Mouse (Mus musculus): ENCODE measurements at regions not wholly inside any gene's neighbourhood (a gene's known extent, or its start where the extent isn't known, plus 50 kb on each side); places are given as distances from the start of the nearest gene placed in this dataset.
"Not testable (repeated sequence)": the region's sequence is repeated elsewhere in the genome, so short reads cannot be mapped to it uniquely, and the experiment has no call there.

DNA sequence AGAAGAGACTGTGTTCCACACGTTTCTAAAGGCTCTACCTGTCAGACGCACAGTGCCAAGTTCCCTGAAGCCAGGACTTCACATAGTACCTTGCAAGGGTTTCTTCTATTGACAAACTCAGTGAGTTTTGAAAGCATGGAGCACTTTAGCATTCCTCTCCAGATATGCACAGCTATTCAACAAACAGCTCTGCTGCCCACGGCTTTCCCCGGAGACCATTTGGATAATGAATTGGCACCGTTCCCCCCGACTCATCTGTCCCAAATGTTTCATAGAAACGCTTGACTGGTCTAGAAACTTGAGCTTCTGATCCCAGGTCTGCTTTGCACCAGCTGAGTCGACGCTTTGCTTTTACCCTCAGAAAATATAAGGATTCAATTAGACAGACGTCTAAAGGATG lies 162.2 kb upstream of the St6galnac5 start:
- ATAC-seq (ENCODE audit: low FRiP score, low read depth), result no peak

DNA sequence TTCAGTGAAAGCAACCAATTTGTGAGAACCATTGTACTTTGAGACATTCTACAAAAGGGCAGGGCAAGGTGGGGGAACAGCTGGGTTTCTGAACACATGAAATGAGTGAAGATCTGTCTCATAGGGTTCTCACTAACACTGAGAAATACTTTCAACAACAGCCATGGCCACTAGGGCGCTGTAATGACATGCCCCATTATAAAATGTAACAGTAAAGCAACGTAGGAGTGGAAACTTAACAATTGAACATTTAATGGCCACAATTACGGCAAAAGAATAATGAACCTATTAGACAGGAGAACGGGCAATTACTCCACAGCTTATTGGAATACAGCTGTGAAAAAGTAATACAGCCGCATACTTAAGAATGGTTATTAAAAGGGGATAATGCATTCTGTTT lies 158.9 kb upstream of the St6galnac5 start:
- ATAC-seq (ENCODE audit: low FRiP score, low read depth), result no peak
- no peaks in the 10 kb centered on the region for H3K36me3 ChIP-seq
- no peak overlapping the region for H3K4me3 ChIP-seq
- H3K27ac ChIP-seq, result no peak overlapping the region
- no peaks in the 10 kb centered on the region for H3K27me3 ChIP-seq
- no peak overlapping the region for H3K9ac ChIP-seq
- no peak overlapping the region for H3K4me2 ChIP-seq (replicated peaks)
- WGBS, result 61% methylated on average over 5 of the region's 5 CpGs
- no peaks in the 10 kb centered on the region for H3K9me3 ChIP-seq
- H3K4me1 ChIP-seq, result 0 out of 2 replicates have a peak, but pooled peaks cover 4% of the 10 kb centered on the region

More for the DNA sequence above, 162.2 kb upstream of the St6galnac5 start:
- no peaks in the 10 kb centered on the region for H3K27me3 ChIP-seq
- no peak overlapping the region for H3K27ac ChIP-seq
- 0 out of 2 replicates have a peak, but pooled peaks cover 4% of the 10 kb centered on the region for H3K4me1 ChIP-seq
- H3K4me2 ChIP-seq (replicated peaks), result no peak overlapping the region
- no peak overlapping the region for H3K9ac ChIP-seq
- no peaks in the 10 kb centered on the region for H3K9me3 ChIP-seq
- no peak overlapping the region for H3K4me3 ChIP-seq
- no peaks in the 10 kb centered on the region for H3K36me3 ChIP-seq
- 70% methylated on average over 10 of the region's 10 CpGs for WGBS

- Histone ChIP-seq H3K4me2 (replicated peaks) (no peak overlapping the region), H3K9ac (no peak overlapping the region), H3K9me3 (no peaks in the 10 kb centered on the region), H3K4me3 (no peak overlapping the region), H3K27ac (no peak overlapping the region), H3K36me3 (no peaks in the 10 kb centered on the region), H3K27me3 (no peaks in the 10 kb centered on the region), H3K4me1 (no peaks in the 10 kb centered on the region)
- 79% methylated on average over 5 of the region's 5 CpGs for WGBS
- no peak for ATAC-seq (ENCODE audit: low FRiP score, low read depth)
These were observed 143.3 kb upstream of the St6galnac5 start for GRCm38 (mm10) chr3:153125335-153125734.

GRCm38 (mm10) chr3:153121934-153122333 lies 139.9 kb upstream of the St6galnac5 start:
- Histone ChIP-seq H3K4me2 (replicated peaks) (no peak overlapping the region), H3K27ac (no peak overlapping the region), H3K9ac (no peak overlapping the region), H3K4me1 (no peaks in the 10 kb centered on the region), H3K27me3 (no peaks in the 10 kb centered on the region), H3K9me3 (no peaks in the 10 kb centered on the region), H3K36me3 (no peaks in the 10 kb centered on the region), H3K4me3 (no peak overlapping the region)
- ATAC-seq (ENCODE audit: low FRiP score, low read depth), result no peak
- 87% methylated on average over 10 of the region's 10 CpGs for WGBS

DNA sequence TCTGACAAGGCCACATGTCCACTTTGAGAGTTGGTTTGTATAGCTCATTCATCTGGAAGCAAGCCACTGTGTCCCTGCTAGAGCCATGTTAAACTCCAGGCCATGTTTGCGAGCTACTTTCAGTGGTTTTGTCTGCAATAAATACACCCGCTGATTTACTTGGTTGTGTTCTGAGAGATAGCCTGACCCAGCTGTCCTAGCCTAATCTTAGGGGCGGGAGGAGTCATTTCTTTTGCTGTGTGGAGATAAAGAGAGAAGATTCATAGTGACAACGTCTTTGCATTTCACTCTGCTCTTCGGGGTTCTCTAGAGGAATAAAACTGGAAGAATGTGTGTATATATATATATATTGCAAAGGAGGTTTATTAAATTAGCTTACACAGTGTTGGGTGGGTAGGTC lies 137.1 kb upstream of the St6galnac5 start:
- ATAC-seq (ENCODE audit: low FRiP score, low read depth), result no peak
- Histone ChIP-seq H3K4me2 (replicated peaks) (no peak overlapping the region), H3K4me3 (no peak overlapping the region), H3K9me3 (no peaks in the 10 kb centered on the region), H3K27me3 (no peaks in the 10 kb centered on the region), H3K36me3 (no peaks in the 10 kb centered on the region), H3K27ac (no peak overlapping the region), H3K9ac (no peak overlapping the region), H3K4me1 (no peaks in the 10 kb centered on the region)
- 74% methylated on average over 5 of the region's 5 CpGs for WGBS

GRCm38 (mm10) chr3:153118643-153119042 lies 136.6 kb upstream of the St6galnac5 start:
- H3K9me3 ChIP-seq, result no peaks in the 10 kb centered on the region
- H3K4me3 ChIP-seq, result no peak overlapping the region
- no peak overlapping the region for H3K9ac ChIP-seq
- H3K4me2 ChIP-seq (replicated peaks), result no peak overlapping the region
- H3K36me3 ChIP-seq, result no peaks in the 10 kb centered on the region
- H3K27me3 ChIP-seq, result no peaks in the 10 kb centered on the region
- H3K4me1 ChIP-seq, result no peaks in the 10 kb centered on the region
- H3K27ac ChIP-seq, result no peak overlapping the region
- no peak for ATAC-seq (ENCODE audit: low FRiP score, low read depth)
- WGBS, result 85% methylated on average over 1 of the region's 1 CpGs

GRCm38 (mm10) chr3:153105591-153105990 lies 123.5 kb upstream of the St6galnac5 start:
- H3K4me2 ChIP-seq (replicated peaks), result no peak overlapping the region
- H3K36me3 ChIP-seq, result no peaks in the 10 kb centered on the region
- ATAC-seq (ENCODE audit: low FRiP score, low read depth), result no peak
- no peaks in the 10 kb centered on the region for H3K27me3 ChIP-seq
- H3K27ac ChIP-seq, result no peak overlapping the region
- WGBS, result 92% methylated on average over 5 of the region's 5 CpGs
- H3K9me3 ChIP-seq, result no peaks in the 10 kb centered on the region
- no peak overlapping the region for H3K9ac ChIP-seq
- H3K4me1 ChIP-seq, result no peaks in the 10 kb centered on the region
- H3K4me3 ChIP-seq, result no peak overlapping the region

- H3K9me3 ChIP-seq; H3K27me3 ChIP-seq; ATAC-seq (ENCODE audit: low FRiP score, low read depth); H3K4me3 ChIP-seq; H3K4me2 ChIP-seq (replicated peaks); H3K36me3 ChIP-seq; H3K4me1 ChIP-seq; H3K27ac ChIP-seq; H3K9ac ChIP-seq: not testable (repeated sequence)
- WGBS, result 94% methylated on average over 4 of the region's 4 CpGs
These were observed 108.5 kb upstream of the St6galnac5 start for GRCm38 (mm10) chr3:153090572-153090971.

DNA sequence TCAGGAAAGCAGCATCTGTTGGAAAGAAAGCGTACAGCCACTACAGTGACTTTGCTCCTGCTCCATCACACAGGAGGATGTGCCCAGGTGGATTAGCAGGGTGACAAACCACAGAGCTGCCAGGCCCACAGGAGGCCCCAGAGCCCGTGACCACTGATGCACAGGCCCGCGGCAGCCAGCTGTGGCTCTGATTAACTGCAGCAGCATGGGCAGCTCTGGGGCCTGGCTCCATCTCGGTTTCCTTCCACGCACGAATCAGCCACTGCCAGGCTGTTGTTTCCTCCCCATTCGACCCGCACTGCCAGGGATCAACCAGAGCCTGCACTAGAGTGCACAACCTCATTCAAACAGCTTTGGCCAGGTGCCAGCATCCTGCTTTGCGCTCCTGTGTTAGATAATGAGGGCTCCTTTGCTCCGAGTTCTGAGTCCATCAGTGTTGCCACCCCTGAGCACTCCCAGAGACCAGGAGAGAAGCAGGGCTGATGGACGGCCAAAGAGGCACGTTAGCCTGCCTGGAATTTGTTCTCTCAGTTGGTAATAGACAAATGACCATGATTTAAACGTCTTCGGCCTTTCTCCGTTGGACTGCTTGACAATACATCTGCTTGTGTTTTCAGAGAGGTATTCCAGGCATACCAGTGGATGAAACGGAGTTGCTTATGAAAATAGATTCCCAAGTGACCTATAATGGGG lies 103.2 kb upstream of the St6galnac5 start:
- peak overlapping the region; percentile 74 for H3K27ac ChIP-seq
- H3K4me1 ChIP-seq, result peaks cover 34% of the 10 kb centered on the region
- peak overlapping the region; percentile 39; the same call in 1 of the 2 replicates for H3K9ac ChIP-seq
- peak overlapping the region; percentile 17 for H3K4me3 ChIP-seq
- ATAC-seq (ENCODE audit: low FRiP score, low read depth), result peak; percentile 63
- H3K27me3 ChIP-seq, result peaks cover 5% of the 10 kb centered on the region; the same call in 1 of the 2 replicates
- H3K4me2 ChIP-seq (replicated peaks), result peak overlapping the region; percentile 59
- 14% methylated on average over 17 of the region's 17 CpGs for WGBS
- H3K9me3 ChIP-seq, result no peaks in the 10 kb centered on the region
- no peaks in the 10 kb centered on the region for H3K36me3 ChIP-seq

- Histone ChIP-seq H3K9me3 (no peaks in the 10 kb centered on the region), H3K4me1 (peaks cover 34% of the 10 kb centered on the region), H3K27ac (peak overlapping the region; percentile 74; the same call in 1 of the 2 replicates), H3K36me3 (no peaks in the 10 kb centered on the region), H3K9ac (no peak overlapping the region), H3K4me3 (peak overlapping the region; percentile 17), H3K4me2 (replicated peaks) (peak overlapping the region; percentile 59), H3K27me3 (peaks cover 5% of the 10 kb centered on the region; the same call in 1 of the 2 replicates)
- WGBS, result 37% methylated on average over 23 of the region's 23 CpGs
- peak; percentile 58 for ATAC-seq (ENCODE audit: low FRiP score, low read depth)
These were observed 102.4 kb upstream of the St6galnac5 start for GRCm38 (mm10) chr3:153084226-153085095.

DNA sequence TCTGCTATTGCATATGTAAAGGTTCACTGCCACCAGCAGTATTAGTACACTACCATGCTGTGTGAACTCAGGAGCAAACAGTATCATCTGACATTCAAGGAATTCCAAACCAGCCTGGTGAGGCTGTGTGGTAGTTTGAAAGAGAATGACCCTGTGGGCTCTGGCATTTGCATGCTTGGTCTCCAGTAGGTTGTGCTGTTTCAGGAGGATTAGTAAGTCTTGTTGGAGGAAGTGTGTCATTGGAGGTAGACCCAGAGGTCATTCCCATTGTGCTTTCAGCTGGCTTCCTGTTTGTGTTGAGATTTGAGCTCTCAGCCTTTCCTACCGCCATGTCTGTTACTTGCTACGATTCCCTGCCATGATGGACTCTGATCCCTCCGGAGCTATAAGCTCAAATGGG lies 98.3 kb upstream of the St6galnac5 start:
- Histone ChIP-seq H3K27ac (no peak overlapping the region), H3K9ac (no peak overlapping the region), H3K4me3 (no peak overlapping the region), H3K4me1 (peaks cover 39% of the 10 kb centered on the region), H3K4me2 (replicated peaks) (no peak overlapping the region), H3K9me3 (no peaks in the 10 kb centered on the region), H3K27me3 (peaks cover 5% of the 10 kb centered on the region; the same call in 1 of the 2 replicates), H3K36me3 (no peaks in the 10 kb centered on the region)
- no peak for ATAC-seq (ENCODE audit: low FRiP score, low read depth)
- WGBS, result 83% methylated on average over 3 of the region's 3 CpGs
